Mouse (Mus musculus): ENCODE measurements around the gene Trim47.

DNA sequence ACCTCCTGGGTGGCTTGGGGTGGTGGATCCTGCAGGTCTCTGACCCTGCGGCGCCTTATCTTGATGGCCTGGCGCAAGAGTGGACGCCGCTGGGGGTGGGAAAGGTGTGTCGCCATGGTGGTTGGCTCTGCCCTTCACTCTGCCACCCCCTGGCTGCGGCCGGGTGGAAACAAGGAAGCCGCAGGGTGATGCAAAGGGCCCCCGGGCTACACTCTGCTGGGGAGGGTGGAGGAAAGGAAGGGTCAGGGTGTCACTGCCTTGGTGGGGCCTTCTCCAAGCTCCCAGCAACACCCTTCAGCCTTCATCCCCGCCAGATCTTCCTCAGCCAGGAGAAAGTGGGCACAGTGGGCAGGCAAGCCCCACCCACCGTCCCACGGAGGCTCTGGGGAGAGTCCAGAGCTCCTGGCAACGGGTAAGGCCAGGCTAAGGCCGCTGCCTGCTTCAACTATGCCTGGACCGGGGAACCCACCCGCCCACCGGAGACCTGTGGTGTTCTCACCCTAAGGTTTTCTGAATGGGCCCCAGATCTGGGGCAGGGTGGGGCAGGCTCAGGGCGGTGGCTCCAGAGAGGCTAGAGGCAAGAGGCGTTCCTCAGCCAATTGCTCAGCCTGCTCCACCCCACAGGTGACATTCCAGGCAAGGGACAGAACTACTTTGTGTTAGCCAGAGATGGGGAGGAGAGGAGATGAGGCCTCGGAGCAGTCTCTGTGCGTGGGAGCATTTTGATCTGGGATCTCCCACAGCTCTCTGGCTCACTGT is 49.4 kb downstream of the Trim47 start, which contains the start of gene Unc13d:
- TF ChIP-seq POLR2A (IDR thresholded peaks at IDR 0.05; ENCODE audit: low read depth, low read length) (no peak), CTCF (IDR thresholded peaks at IDR 0.05; ENCODE audit: borderline replicate concordance, insufficient read depth, low read length) (no peak)

Data from embryonic fibroblast, embryonic 13.5 days (primary cell).